Mouse (Mus musculus): ENCODE measurements around the gene Lrrfip1. TPM values are rescaled to one million over a fixed set of nuclear protein-coding genes. Genes with fewer than 3 reads are reported as not detected.

The Lrrfip1 gene
- total RNA-seq, 2 experiments from 2014 or later: 71.4 to 75.1 TPM

- TF ChIP-seq CTCF (IDR thresholded peaks at IDR 0.05): no peak
- Histone ChIP-seq H3K27ac (no peak overlapping the region), H3K4me3 (no peak overlapping the region)
- intact Hi-C loops (cut with DNase I): no loop called here
- DNase-seq (ENCODE audit: extremely low spot score in 1 of 2, low spot score in 2 of 2): no peak
Measured at GRCm38 (mm10) chr1:91094001-91094400, 95.5 kb downstream of the Lrrfip1 start.

- intact Hi-C loops (cut with DNase I): loop anchor here (5.0 kb wide), 1 partner anchor 58 kb away; no protein-coding TSS in a partner anchor
- H3K27ac ChIP-seq: no peak overlapping the region
- H3K4me3 ChIP-seq: no peak overlapping the region
- no peak for TF ChIP-seq CTCF (IDR thresholded peaks at IDR 0.05)
- no peak for DNase-seq (ENCODE audit: extremely low spot score in 1 of 2, low spot score in 2 of 2)
Measured at GRCm38 (mm10) chr1:91095258-91095657, 96.7 kb downstream of the Lrrfip1 start.

GRCm38 (mm10) chr1:91095853-91096252 is 97.3 kb downstream of the Lrrfip1 start:
- intact Hi-C loops (cut with DNase I): loop anchor here (5.0 kb wide), 1 partner anchor 59 kb away; no protein-coding TSS in a partner anchor
- H3K4me3 ChIP-seq: no peak overlapping the region
- TF ChIP-seq CTCF (IDR thresholded peaks at IDR 0.05): no peak
- H3K27ac ChIP-seq: no peak overlapping the region
- no peak for DNase-seq (ENCODE audit: extremely low spot score in 1 of 2, low spot score in 2 of 2)

- H3K4me3 ChIP-seq: no peak overlapping the region
- intact Hi-C loops (cut with DNase I): loop anchor here (5.0 kb wide), 1 partner anchor 59 kb away; no protein-coding TSS in a partner anchor
- DNase-seq (ENCODE audit: extremely low spot score in 1 of 2, low spot score in 2 of 2): no peak
- TF ChIP-seq CTCF (IDR thresholded peaks at IDR 0.05): no peak
- H3K27ac ChIP-seq: no peak overlapping the region
Measured at GRCm38 (mm10) chr1:91096490-91096889, 98.0 kb downstream of the Lrrfip1 start.

- Histone ChIP-seq H3K4me3 (no peak overlapping the region), H3K27ac (no peak overlapping the region)
- TF ChIP-seq CTCF (IDR thresholded peaks at IDR 0.05): no peak
- DNase-seq (ENCODE audit: extremely low spot score in 1 of 2, low spot score in 2 of 2): no peak
- intact Hi-C loops (cut with DNase I): loop anchor here (5.0 kb wide), 1 partner anchor 60 kb away; no protein-coding TSS in a partner anchor
Measured at GRCm38 (mm10) chr1:91097283-91097834, 98.8 kb downstream of the Lrrfip1 start.

GRCm38 (mm10) chr1:91098887-91099286 is 100.3 kb downstream of the Lrrfip1 start:
- no peak overlapping the region for H3K27ac ChIP-seq
- peak; percentile 48 to 75 for DNase-seq (ENCODE audit: extremely low spot score in 1 of 2, low spot score in 2 of 2)
- intact Hi-C loops (cut with DNase I): loop anchor here (1.0 to 5.0 kb wide), 2 partner anchors 62 to 126 kb away; no protein-coding TSS in a partner anchor
- TF ChIP-seq CTCF (IDR thresholded peaks at IDR 0.05): peak; percentile 97
- H3K4me3 ChIP-seq: no peak overlapping the region

- no peak for TF ChIP-seq CTCF (IDR thresholded peaks at IDR 0.05)
- no peak for DNase-seq (ENCODE audit: extremely low spot score in 1 of 2, low spot score in 2 of 2)
- H3K27ac ChIP-seq: no peak overlapping the region
- H3K4me3 ChIP-seq: no peak overlapping the region
- intact Hi-C loops (cut with DNase I): no loop called here
Measured at GRCm38 (mm10) chr1:91101709-91102440, 103.3 kb downstream of the Lrrfip1 start.

GRCm38 (mm10) chr1:91103366-91103983 is 104.9 kb downstream of the Lrrfip1 start:
- intact Hi-C loops (cut with DNase I): no loop called here
- H3K27ac ChIP-seq: no peak overlapping the region
- no peak overlapping the region for H3K4me3 ChIP-seq
- TF ChIP-seq CTCF (IDR thresholded peaks at IDR 0.05): no peak
- no peak for DNase-seq (ENCODE audit: extremely low spot score in 1 of 2, low spot score in 2 of 2)

- no peak overlapping the region for H3K4me3 ChIP-seq
- TF ChIP-seq CTCF (IDR thresholded peaks at IDR 0.05): peak; percentile 28
- intact Hi-C loops (cut with DNase I): no loop called here
- DNase-seq (ENCODE audit: extremely low spot score in 1 of 2, low spot score in 2 of 2): no peak
- H3K27ac ChIP-seq: no peak overlapping the region
Measured at GRCm38 (mm10) chr1:91107548-91107947, 109.0 kb downstream of the Lrrfip1 start.

GRCm38 (mm10) chr1:91109302-91109701 is 110.8 kb downstream of the Lrrfip1 start:
- DNase-seq (ENCODE audit: extremely low spot score in 1 of 2, low spot score in 2 of 2): no peak
- intact Hi-C loops (cut with DNase I): no loop called here
- no peak overlapping the region for H3K27ac ChIP-seq
- no peak overlapping the region for H3K4me3 ChIP-seq
- no peak for TF ChIP-seq CTCF (IDR thresholded peaks at IDR 0.05)

GRCm38 (mm10) chr1:91112171-91112570 is 113.6 kb downstream of the Lrrfip1 start:
- DNase-seq (ENCODE audit: extremely low spot score in 1 of 2, low spot score in 2 of 2): no peak
- Histone ChIP-seq H3K4me3 (no peak overlapping the region), H3K27ac (no peak overlapping the region)
- intact Hi-C loops (cut with DNase I): loop anchor here (10.0 kb wide), 1 partner anchor 133 kb away; no protein-coding TSS in a partner anchor
- TF ChIP-seq CTCF (IDR thresholded peaks at IDR 0.05): no peak

- DNase-seq (ENCODE audit: extremely low spot score in 1 of 2, low spot score in 2 of 2): no peak
- Histone ChIP-seq H3K27ac (no peak overlapping the region), H3K4me3 (no peak overlapping the region)
- TF ChIP-seq CTCF (IDR thresholded peaks at IDR 0.05): no peak
- intact Hi-C loops (cut with DNase I): loop anchor here (10.0 kb wide), 1 partner anchor 132 kb away; no protein-coding TSS in a partner anchor
Measured at GRCm38 (mm10) chr1:91112606-91113005, 114.1 kb downstream of the Lrrfip1 start.
